Comparison of ENCODE assay signal across 18 mouse cellular contexts in the genomic region with DNA sequence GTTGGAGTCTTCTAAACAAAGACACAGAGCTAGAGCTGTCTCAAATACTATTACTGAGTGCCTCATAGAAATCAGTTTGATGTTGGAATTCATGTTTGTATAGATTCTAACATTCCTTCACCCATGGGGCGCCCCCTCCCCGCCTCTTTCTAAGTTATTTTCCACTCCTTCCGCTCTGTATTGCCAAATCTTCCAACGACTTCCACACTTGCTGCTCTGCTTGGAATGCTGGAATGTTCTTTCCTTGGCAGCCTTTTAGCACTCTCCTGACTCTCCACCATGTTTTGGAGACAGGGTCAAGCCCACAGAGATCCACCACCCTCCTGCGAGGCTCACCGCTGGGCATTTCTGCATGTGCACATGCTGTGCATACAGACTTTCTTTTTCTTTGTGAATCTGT. TPM values are rescaled to one million over a fixed set of nuclear protein-coding genes. Genes with fewer than 3 reads are reported as not detected.
DNase-seq lines count a peak whose midpoint lies in the region; ATAC-seq and TF ChIP-seq lines count a peak whose summit lies in the region.
"Had no signal": no experiment of that assay in that cellular context is flagged by ENCODE, and none has a peak within 500 bp of the region (broad histone marks: within the 10 kb centered on the region; RNA-seq: fewer than 3 reads in every experiment).

No protein-coding gene starts in this region.

- H3K36me3 ChIP-seq in lung, postnatal 0 days (ENCODE audit: insufficient read depth, low read length) = no peaks in the 10 kb centered on the region
- H3K36me3 ChIP-seq in hindbrain, embryonic 12.5 days = no peaks in the 10 kb centered on the region
- H3K36me3 ChIP-seq: forebrain, embryonic 10.5 days; heart, embryonic 12.5 days; hindbrain, embryonic 15.5 days; liver, embryonic 15.5 days had no signal

- peak; percentile 10 for DNase-seq in heart, postnatal 4 days
- no peak for DNase-seq in heart, adult 8-10 months (ENCODE audit: low spot score)
- peak; percentile 50 for DNase-seq in Muller cell, postnatal 12 days (ENCODE audit: inconsistent ontology term)
- peak; percentile 16 for DNase-seq in ZHBTc4 (ENCODE audit: low read depth, low spot score)
- DNase-seq in lung, postnatal 0 days (ENCODE audit: low spot score) = peak; percentile 83
- no peak for DNase-seq in right cerebral cortex, adult 18-20 months
- no peak for DNase-seq in ovary, adult 18-20 months (ENCODE audit: low spot score)
- DNase-seq: adrenal gland, adult 2 months; cerebellum, adult 8-10 months; midbrain, embryonic 14.5 days; right cerebral cortex, postnatal 4 days; thymus, postnatal 14 days had no signal

- 35% methylated on average over 6 of the region's 6 CpGs for WGBS in lung, postnatal 0 days
- 89% methylated on average over 6 of the region's 6 CpGs for WGBS in hindbrain, embryonic 12.5 days

- no peak overlapping the region for H3K4me2 ChIP-seq in lung, postnatal 0 days (replicated peaks; ENCODE audit: low read depth, low read length)
- H3K4me2 ChIP-seq in hindbrain, embryonic 12.5 days (replicated peaks) = no peak overlapping the region
- H3K4me2 ChIP-seq: heart, embryonic 12.5 days; hindbrain, embryonic 15.5 days; liver, embryonic 15.5 days had no signal

- H3K27me3 ChIP-seq in lung, postnatal 0 days (replicated peaks; ENCODE audit: insufficient read depth, low read length) = no peaks in the 10 kb centered on the region
- no peaks in the 10 kb centered on the region; the same call in 1 of the 2 replicates for H3K27me3 ChIP-seq in hindbrain, embryonic 12.5 days
- H3K27me3 ChIP-seq: heart, embryonic 12.5 days; hindbrain, embryonic 15.5 days; liver, embryonic 15.5 days had no signal

- TF ChIP-seq CTCF in lung, postnatal 0 days (IDR thresholded peaks at IDR 0.05) = no peak

- H3K9me3 ChIP-seq in lung, postnatal 0 days (ENCODE audit: low read length) = no peaks in the 10 kb centered on the region
- no peaks in the 10 kb centered on the region for H3K9me3 ChIP-seq in hindbrain, embryonic 12.5 days (replicated peaks)
- H3K9me3 ChIP-seq: forebrain, embryonic 10.5 days; heart, embryonic 12.5 days; hindbrain, embryonic 15.5 days; liver, embryonic 15.5 days had no signal

- H3K4me3 ChIP-seq in lung, postnatal 0 days (ENCODE audit: low read depth, low read length) = no peak overlapping the region
- no peak overlapping the region for H3K4me3 ChIP-seq in hindbrain, embryonic 12.5 days
- H3K4me3 ChIP-seq: forebrain, embryonic 10.5 days; heart, embryonic 12.5 days; hindbrain, embryonic 15.5 days; liver, embryonic 15.5 days had no signal

- H3K27ac ChIP-seq in lung, postnatal 0 days (ENCODE audit: low read length) = no peak overlapping the region
- H3K27ac ChIP-seq in hindbrain, embryonic 12.5 days = no peak overlapping the region
- H3K27ac ChIP-seq: forebrain, embryonic 10.5 days; hindbrain, embryonic 15.5 days; liver, embryonic 15.5 days had no signal

- ATAC-seq in lung, postnatal 0 days = peak; percentile 51
- no peak for ATAC-seq in hindbrain, embryonic 12.5 days (ENCODE audit: low FRiP score)
- ATAC-seq: CD4-positive, CD25-positive, alpha-beta regulatory T cell, adult 4 months had no signal

- TF ChIP-seq EP300 in lung, postnatal 0 days (IDR thresholded peaks at IDR 0.05) = no peak; the same call in 1 of the 2 replicates

- peaks cover 14% of the 10 kb centered on the region; the same call in 1 of the 2 replicates for H3K4me1 ChIP-seq in lung, postnatal 0 days (ENCODE audit: insufficient read depth, low read depth, low read length)
- H3K4me1 ChIP-seq in hindbrain, embryonic 12.5 days = no peaks in the 10 kb centered on the region
- H3K4me1 ChIP-seq: forebrain, embryonic 10.5 days; hindbrain, embryonic 15.5 days had no signal

- no peak overlapping the region for H3K9ac ChIP-seq in lung, postnatal 0 days (replicated peaks; ENCODE audit: low read depth)
- no peak overlapping the region for H3K9ac ChIP-seq in hindbrain, embryonic 12.5 days
- H3K9ac ChIP-seq: heart, embryonic 12.5 days; hindbrain, embryonic 15.5 days; liver, embryonic 15.5 days had no signal

RNA-seq across cellular contexts. Expression of gene Pik3c2a, which starts 14.1 kb away (rescaled TPM):
- 10 to 100 TPM; 25.2 to 26.0 TPM for total RNA-seq in heart, postnatal 4 days (2021)
- 10 to 100 TPM; 12.9 to 15.6 (median 14.1) TPM for total RNA-seq in heart, adult 8-10 months (2022)
- polyA plus RNA-seq in lung, postnatal 0 days (2015; fragmentation: Nextera tagmentation; extraction: Ambion mirVana) = 12.7 and 17.1 TPM in 2 replicates
- 24.5 and 27.9 TPM in 2 replicates for polyA plus RNA-seq in hindbrain, embryonic 12.5 days (2016; fragmentation: Nextera tagmentation; extraction: Ambion mirVana)

RNA-seq across cellular contexts. Expression of gene Nucb2, which starts 46.8 kb away (rescaled TPM):
- total RNA-seq in heart, postnatal 4 days (2021) = 10 to 100 TPM; 13.3 to 14.0 TPM
- 1 to 10 TPM; 5.1 to 7.9 (median 6.7) TPM for total RNA-seq in heart, adult 8-10 months (2022)
- 40.3 and 49.9 TPM in 2 replicates for polyA plus RNA-seq in lung, postnatal 0 days (2015; fragmentation: Nextera tagmentation; extraction: Ambion mirVana)
- 15.6 and 20.2 TPM in 2 replicates for polyA plus RNA-seq in hindbrain, embryonic 12.5 days (2016; fragmentation: Nextera tagmentation; extraction: Ambion mirVana)

Comparison
In these comparisons a context has a peak if more than half of its experiments do, and no peak if none do; other contexts are left out.
1. DNase-seq: peak in heart, postnatal 4 days (single experiment), Muller cell, postnatal 12 days (single experiment), ZHBTc4 (single experiment) and lung, postnatal 0 days (single experiment); none in heart, adult 8-10 months (single experiment), right cerebral cortex, adult 18-20 months (single experiment) and ovary, adult 18-20 months (single experiment).